Mouse (Mus musculus) hindbrain, postnatal 0 days (tissue): ENCODE results near the gene Gm14459. TPM values are rescaled to one million over a fixed set of nuclear protein-coding genes. Genes with fewer than 3 reads are reported as not detected.
"Not testable (repeated sequence)": the region's sequence is repeated elsewhere in the genome, so short reads cannot be mapped to it uniquely, and the experiment has no call there.

Experiments
- ATAC-seq: fragments of 200-750 bp; cut with Nextera tagmentation; 2 replicates; pipeline ENCODE4 v1.8.0; 2017; ENCODE audit warnings: mild to moderate bottlenecking, moderate TSS enrichment, moderate library complexity
- DNase-seq: peaks from one replicate; pipeline ENCODE4 v3.0.0-alpha.2; 2015; ENCODE audit warnings: low spot score
- H3K27ac ChIP-seq: fragments of 300-500 bp; sonication (generic); 2 replicates; pipeline ENCODE4 v1.5.1; 2014; ENCODE audit warnings: mild to moderate bottlenecking
- H3K27me3 ChIP-seq: fragments of 300-500 bp; sonication (generic); 2 replicates; pipeline ENCODE4 v1.6.1; 2014; ENCODE audit warnings: low read length, mixed read lengths; ENCODE audit not compliant: insufficient read depth
- H3K36me3 ChIP-seq: fragments of 300-500 bp; sonication (generic); 2 replicates; pipeline ENCODE4 v1.6.1; 2014; ENCODE audit warnings: low read length, mixed read lengths; ENCODE audit not compliant: insufficient read depth
- H3K4me1 ChIP-seq: fragments of 300-500 bp; sonication (generic); 2 replicates; pipeline ENCODE4 v1.6.1; 2014; ENCODE audit warnings: antibody characterized with exemption, low read length, mixed read lengths; ENCODE audit not compliant: insufficient read depth
- H3K4me2 ChIP-seq: fragments of 300-500 bp; sonication (generic); 2 replicates; pipeline ENCODE4 v1.6.1; 2014; ENCODE audit warnings: low read depth, mild to moderate bottlenecking, low read length, moderate library complexity, mixed read lengths
- H3K4me3 ChIP-seq: fragments of 300-500 bp; sonication (generic); 2 replicates; pipeline ENCODE4 v1.5.1; 2014; ENCODE audit warnings: low read length
- H3K9ac ChIP-seq: fragments of 300-500 bp; sonication (generic); replicated peaks from 2 replicates; pipeline ENCODE4 v1.6.1; 2014; ENCODE audit warnings: mild to moderate bottlenecking, low read length, moderate library complexity, mixed read lengths
- H3K9me3 ChIP-seq: fragments of 300-500 bp; sonication (generic); 2 replicates; pipeline ENCODE4 v1.6.1; 2016; ENCODE audit warnings: low read length, mixed read lengths
- CTCF ChIP-seq: IDR thresholded peaks from 2 replicates; pipeline ENCODE4 v1.5.1; 2016; ENCODE audit warnings: antibody characterized with exemption, control low read depth, low read depth
- WGBS: fragments of 180-500 bp; shearing (Covaris S2); extraction: QIAGEN DNeasy Blood & Tissue Kit; methylation state at CpG from one replicate; pipeline ENCODE4 v1.1.7; 2014; 5-methylcytosine and 5-hydroxymethylcytosine counted together
- polyA plus RNA-seq: library from polyadenylated mRNA; unstranded; fragments of >200 nt; fragmentation: Nextera tagmentation; extraction: Ambion mirVana; gene quantifications from 2 replicates; pipeline ENCODE4 v1.2.1, GENCODE M21; 2015
- total RNA-seq: library from RNA; depleted of rRNA; stranded (reverse); fragments of >200 nt; gene quantifications from 2 replicates; pipeline ENCODE4 v1.2.3, GENCODE M21; 2014; rRNA removed

The Gm14459 gene
- not detected in 2 replicates for total RNA-seq
- polyA plus RNA-seq, result not detected in 2 replicates

- no peaks in the 10 kb centered on the region for H3K27me3 ChIP-seq
- WGBS, result 77% methylated on average over 2 of the region's 2 CpGs
- H3K36me3 ChIP-seq, result no peaks in the 10 kb centered on the region
- H3K4me1 ChIP-seq, result no peaks in the 10 kb centered on the region
- no peak for TF ChIP-seq CTCF
- H3K9me3 ChIP-seq, result no peaks in the 10 kb centered on the region
- ATAC-seq (no peak), DNase-seq (no peak)
- no peak within 1 kb of the TSS for H3K4me3 ChIP-seq
- no peak within 1 kb of the TSS for H3K9ac ChIP-seq
- no peak within 1 kb of the TSS for H3K27ac ChIP-seq
- no peak within 1 kb of the TSS for H3K4me2 ChIP-seq
Measured at GRCm38 (mm10) chrX:8524854-8525253, at the start of gene Gm14459. Gm14459 (minus strand) TSS chrX:8524954.

DNA sequence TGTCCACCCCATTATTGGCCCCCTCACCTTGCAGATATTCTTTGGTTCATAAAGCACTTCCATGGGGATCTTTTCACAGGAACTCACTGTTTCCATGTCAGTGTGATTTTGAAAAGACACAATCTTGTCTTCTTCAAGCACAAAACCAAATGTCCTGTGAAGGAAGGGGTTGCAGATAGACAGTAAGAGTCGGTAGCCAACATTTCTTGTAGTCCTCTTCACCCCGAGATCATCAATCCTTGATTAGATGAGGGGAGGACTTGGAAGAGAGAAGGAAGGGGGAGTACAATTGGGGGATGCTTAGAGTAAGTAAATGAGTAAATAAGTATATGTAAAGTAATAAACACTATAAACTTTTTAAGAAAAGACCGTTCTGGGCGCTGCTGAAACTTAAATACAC, 23.4 kb upstream of the Gm14459 start, which contains the start of gene Ssxb6:
Ssxb6 (minus strand) TSS at position 101 of the 400 bp plus-strand sequence.
- H3K36me3 ChIP-seq, H3K27ac ChIP-seq, H3K27me3 ChIP-seq, H3K9me3 ChIP-seq, DNase-seq, ATAC-seq, H3K4me1 ChIP-seq, H3K4me2 ChIP-seq, H3K4me3 ChIP-seq, H3K9ac ChIP-seq: not testable (repeated sequence)
- WGBS, result 69% methylated on average over 4 of the region's 4 CpGs

Other genes with a start within 250 kb of the Gm14459 start
- gene Ssxb10, start 197.5 kb downstream of the Gm14459 start, total RNA-seq, result not detected in 2 replicates
- not detected in 2 replicates for gene Ssxb10, start 197.5 kb downstream of the Gm14459 start, polyA plus RNA-seq
- not detected in 2 replicates for gene Ssxb9, start 158.0 kb downstream of the Gm14459 start, total RNA-seq
- not detected in 2 replicates for gene Ssxb9, start 158.0 kb downstream of the Gm14459 start, polyA plus RNA-seq
- not detected in 2 replicates for gene Ssxb1, start 111.6 kb downstream of the Gm14459 start, total RNA-seq
- gene Ssxb1, start 111.6 kb downstream of the Gm14459 start, polyA plus RNA-seq, result not detected in 2 replicates
- gene Ssxb2, start 63.2 kb downstream of the Gm14459 start, total RNA-seq, result not detected in 2 replicates
- not detected in 2 replicates for gene Ssxb2, start 63.2 kb downstream of the Gm14459 start, polyA plus RNA-seq
- gene Ssxb6, start 23.3 kb upstream of the Gm14459 start, total RNA-seq, result not detected in 2 replicates
- gene Ssxb6, start 23.3 kb upstream of the Gm14459 start, polyA plus RNA-seq, result not detected in 2 replicates
- gene Ssxb3, start 66.9 kb upstream of the Gm14459 start, total RNA-seq, result not detected in 2 replicates
- not detected in 2 replicates for gene Ssxb3, start 66.9 kb upstream of the Gm14459 start, polyA plus RNA-seq
- gene Ssxb8, start 165.9 kb upstream of the Gm14459 start, total RNA-seq, result not detected in 2 replicates
- gene Ssxb8, start 165.9 kb upstream of the Gm14459 start, polyA plus RNA-seq, result not detected in 2 replicates
- not detected in 2 replicates for gene Ssx9, start 223.5 kb upstream of the Gm14459 start, total RNA-seq
- not detected in 2 replicates for gene Ssx9, start 223.5 kb upstream of the Gm14459 start, polyA plus RNA-seq